Comparison of ENCODE assay signal across 21 mouse cellular contexts in genomic region chr1:83161658-83162057, GRCm38 (mm10). TPM values are rescaled to one million over a fixed set of nuclear protein-coding genes. Genes with fewer than 3 reads are reported as not detected.
A peak's percentile ranks its signal among the peaks of the same experiment; 100 is the strongest.
DNase-seq lines count a peak whose midpoint lies in the region; ATAC-seq and TF ChIP-seq lines count a peak whose summit lies in the region.
"Had no signal": no experiment of that assay in that cellular context is flagged by ENCODE, and none has a peak within 500 bp of the region (broad histone marks: within the 10 kb centered on the region; RNA-seq: fewer than 3 reads in every experiment).

No protein-coding gene starts in this region.

- H3K4me1 ChIP-seq in testis, adult 2 months (ENCODE audit: control insufficient read depth, insufficient read depth, low read length) = peaks cover 5% of the 10 kb centered on the region; the same call in 1 of the 2 replicates
- peaks cover 4% of the 10 kb centered on the region; the same call in 1 of the 2 replicates for H3K4me1 ChIP-seq in kidney, embryonic 15.5 days
- H3K4me1 ChIP-seq: embryonic facial prominence, embryonic 12.5 days; heart, embryonic 10.5 days; hindbrain, embryonic 12.5 days had no signal

- H3K4me3 ChIP-seq in testis, adult 2 months (ENCODE audit: control insufficient read depth, low read depth, low read length) = peak overlapping the region; percentile 60
- no peak overlapping the region for H3K4me3 ChIP-seq in kidney, embryonic 15.5 days (replicated peaks)
- H3K4me3 ChIP-seq: embryonic facial prominence, embryonic 12.5 days; forebrain, embryonic 15.5 days; heart, embryonic 10.5 days; hindbrain, embryonic 12.5 days had no signal

- no peak for DNase-seq in testis, postnatal 14 days (ENCODE audit: low spot score)
- peak; percentile 51 for DNase-seq in kidney, postnatal 14 days
- no peak for DNase-seq in layer of hippocampus, adult 11-12 months (ENCODE audit: low spot score)
- no peak for DNase-seq in right cerebral cortex, postnatal 36 days (ENCODE audit: low spot score in 2 of 2)
- no peak for DNase-seq in frontal cortex, adult 2 months (ENCODE audit: extremely low spot score in 1 of 2, low spot score in 1 of 2)
- DNase-seq: adrenal gland, adult 8-10 months; adrenal gland, postnatal 36 days; cerebellum, adult 2 months; cerebellum, postnatal 10 days; gastrocnemius, postnatal 10 days; heart, adult 18-20 months; heart, postnatal 10 days; heart, postnatal 4 days had no signal

- no peaks in the 10 kb centered on the region for H3K27me3 ChIP-seq in testis, adult 2 months (ENCODE audit: control insufficient read depth, insufficient read depth, low read length)
- H3K27me3 ChIP-seq in kidney, embryonic 15.5 days = no peaks in the 10 kb centered on the region
- H3K27me3 ChIP-seq: embryonic facial prominence, embryonic 12.5 days; forebrain, embryonic 15.5 days; hindbrain, embryonic 12.5 days had no signal

- no peak for TF ChIP-seq POLR2A in testis, adult 2 months (IDR thresholded peaks at IDR 0.05; ENCODE audit: control insufficient read depth, low read depth, low read length)

- no peak overlapping the region for H3K9ac ChIP-seq in kidney, embryonic 15.5 days
- H3K9ac ChIP-seq: embryonic facial prominence, embryonic 12.5 days; forebrain, embryonic 15.5 days; hindbrain, embryonic 12.5 days had no signal

- no peak for TF ChIP-seq CTCF in testis, adult 2 months (IDR thresholded peaks at IDR 0.05; ENCODE audit: control insufficient read depth, insufficient read depth, insufficient replicate concordance, low read depth, low read length)

- no peak overlapping the region for H3K4me2 ChIP-seq in kidney, embryonic 15.5 days
- H3K4me2 ChIP-seq: embryonic facial prominence, embryonic 12.5 days; forebrain, embryonic 15.5 days; hindbrain, embryonic 12.5 days had no signal

- H3K9me3 ChIP-seq in kidney, embryonic 15.5 days (replicated peaks) = no peaks in the 10 kb centered on the region
- H3K9me3 ChIP-seq: embryonic facial prominence, embryonic 12.5 days; forebrain, embryonic 15.5 days; G1E; heart, embryonic 10.5 days; hindbrain, embryonic 12.5 days had no signal

- H3K27ac ChIP-seq in testis, adult 2 months (ENCODE audit: control insufficient read depth, insufficient read depth, low read depth, low read length) = no peak overlapping the region
- peak overlapping the region; percentile 41; the same call in 1 of the 2 replicates for H3K27ac ChIP-seq in kidney, embryonic 15.5 days
- H3K27ac ChIP-seq: embryonic facial prominence, embryonic 12.5 days; forebrain, embryonic 15.5 days; heart, embryonic 10.5 days; hindbrain, embryonic 12.5 days had no signal

- 48% methylated on average over 3 of the region's 3 CpGs for WGBS in kidney, embryonic 15.5 days

- H3K36me3 ChIP-seq in testis, adult 2 months (ENCODE audit: control insufficient read depth, insufficient read depth, low read length) = no peaks in the 10 kb centered on the region
- H3K36me3 ChIP-seq in kidney, embryonic 15.5 days = no peaks in the 10 kb centered on the region
- H3K36me3 ChIP-seq: embryonic facial prominence, embryonic 12.5 days; forebrain, embryonic 15.5 days; G1E; heart, embryonic 10.5 days; hindbrain, embryonic 12.5 days had no signal

- peak; percentile 90 for ATAC-seq in kidney, embryonic 15.5 days (replicated peaks; ENCODE audit: low FRiP score)
- ATAC-seq: forebrain, embryonic 15.5 days had no signal

RNA-seq across cellular contexts. Expression of gene Daw1, which starts 2.1 kb away (rescaled TPM):
- polyA plus RNA-seq in testis, adult 2 months (2012; rRNA removed) = 27.6 and 33.8 TPM in 2 replicates
- 0.33 and 0.38 TPM in 2 replicates for polyA plus RNA-seq in kidney, embryonic 15.5 days (2015; fragmentation: Nextera tagmentation; extraction: Ambion mirVana)
- polyA plus RNA-seq in frontal cortex, adult 2 months (2012; rRNA removed) = 0.44 and 0.48 TPM in 2 replicates
- polyA plus RNA-seq: G1E; heart, embryonic 10.5 days had no signal

RNA-seq across cellular contexts. Expression of gene Ccl20, which starts 45.1 kb away (rescaled TPM):
- polyA plus RNA-seq in testis, adult 2 months (2012; rRNA removed) = not detected in 2 replicates
- polyA plus RNA-seq in kidney, embryonic 15.5 days (2015; fragmentation: Nextera tagmentation; extraction: Ambion mirVana) = 0.56 and 1.2 TPM in 2 replicates
- polyA plus RNA-seq in frontal cortex, adult 2 months (2012; rRNA removed) = not detected in 2 replicates
- polyA plus RNA-seq: cerebellum, adult 2 months; forebrain, embryonic 11.5 days; forebrain, embryonic 15.5 days; G1E; hindbrain, embryonic 12.5 days had no signal

Comparison
In these comparisons a context has a peak if more than half of its experiments do, and no peak if none do; other contexts are left out.
1. RNA of gene Daw1, which starts 2.1 kb away (polyA plus RNA-seq): 27.6 to 33.8 TPM in testis, adult 2 months; 0.44 to 0.48 TPM in frontal cortex, adult 2 months and 0.33 to 0.38 TPM in kidney, embryonic 15.5 days; every median in the first group is over 10 times any median in the second.